Mouse (Mus musculus) kidney, embryonic 16.5 days (tissue): Measurements from ENCODE around the gene Cenph. TPM values are rescaled to one million over a fixed set of nuclear protein-coding genes. Genes with fewer than 3 reads are reported as not detected.
"Not testable (repeated sequence)": the region's sequence is repeated elsewhere in the genome, so short reads cannot be mapped to it uniquely, and the experiment has no call there.

ENCODE experiments used
- ATAC-seq: fragments of 200-750 bp; cut with Nextera tagmentation; 2 replicates; pipeline ENCODE4 v1.8.0; 2017; ENCODE audit warnings: moderate TSS enrichment; ENCODE audit not compliant: low FRiP score, low TSS enrichment
- H3K27ac ChIP-seq: fragments of 300-500 bp; sonication (generic); 2 replicates; pipeline ENCODE4 v1.5.1; 2014; ENCODE audit warnings: low read length
- H3K27me3 ChIP-seq: fragments of 300-500 bp; sonication (generic); 2 replicates; pipeline ENCODE4 v1.6.1; 2014; ENCODE audit warnings: low read length, control low read depth, mixed read lengths; ENCODE audit not compliant: insufficient read depth
- H3K36me3 ChIP-seq: fragments of 300-500 bp; sonication (generic); 2 replicates; pipeline ENCODE4 v1.6.1; 2014; ENCODE audit warnings: low read length, control low read depth, mixed read lengths; ENCODE audit not compliant: insufficient read depth
- H3K4me1 ChIP-seq: fragments of 300-500 bp; sonication (generic); 2 replicates; pipeline ENCODE4 v1.6.1; 2014; ENCODE audit warnings: low read length, control low read depth, mixed read lengths; ENCODE audit not compliant: insufficient read depth
- H3K4me2 ChIP-seq: fragments of 300-500 bp; sonication (generic); replicated peaks from 2 replicates; pipeline ENCODE4 v1.6.1; 2014; ENCODE audit warnings: low read depth, low read length
- H3K4me3 ChIP-seq: fragments of 300-500 bp; sonication (generic); 2 replicates; pipeline ENCODE4 v1.5.1; 2014; ENCODE audit warnings: mild to moderate bottlenecking, low read length
- H3K9ac ChIP-seq: fragments of 300-500 bp; sonication (generic); replicated peaks from 2 replicates; pipeline ENCODE4 v1.6.1; 2014; ENCODE audit warnings: low read length
- H3K9me3 ChIP-seq: fragments of 300-500 bp; sonication (generic); 2 replicates; pipeline ENCODE4 v1.6.1; 2016; ENCODE audit warnings: low read length, control low read depth
- WGBS: fragments of 180-500 bp; shearing (Covaris S2); extraction: QIAGEN DNeasy Blood & Tissue Kit; methylation state at CpG from one replicate; pipeline ENCODE4 v1.1.7; 2014; 5-methylcytosine and 5-hydroxymethylcytosine counted together
- polyA plus RNA-seq: library from polyadenylated mRNA; unstranded; fragments of >200 nt; fragmentation: Nextera tagmentation; extraction: Ambion mirVana; gene quantifications from 2 replicates; pipeline ENCODE4 v1.2.1, GENCODE M21; 2015

Gene Cenph
- polyA plus RNA-seq, 1 experiment from 2014 or later: 35.6 TPM

DNA sequence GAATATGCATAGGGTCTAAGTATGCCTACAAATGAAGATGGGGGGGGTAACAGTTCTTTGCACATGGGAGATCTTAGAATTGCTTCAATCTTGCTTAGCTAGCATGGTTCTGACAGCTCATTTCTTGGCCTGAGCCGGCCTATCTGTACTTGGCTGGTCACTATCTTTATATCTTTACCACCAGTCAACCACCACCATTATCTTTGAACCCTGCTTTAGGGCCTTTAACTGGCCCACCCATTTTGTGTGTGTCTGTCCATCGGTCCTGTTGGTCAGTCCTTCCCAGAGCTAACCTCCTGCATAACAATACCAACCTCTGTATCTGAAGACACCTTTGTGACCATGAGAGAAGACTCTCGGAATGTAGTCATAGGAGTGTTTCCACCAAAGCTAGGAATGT lies 24.3 kb downstream of the Cenph start:
- no peak overlapping the region for H3K27ac ChIP-seq
- WGBS: 85% methylated on average over 3 of the region's 3 CpGs
- H3K27me3 ChIP-seq: no peaks in the 10 kb centered on the region
- H3K4me3 ChIP-seq: no peak overlapping the region
- H3K9ac ChIP-seq: no peak overlapping the region
- peaks cover 3% of the 10 kb centered on the region; the same call in 1 of the 2 replicates for H3K4me1 ChIP-seq
- H3K9me3 ChIP-seq: no peaks in the 10 kb centered on the region
- ATAC-seq: no peak
- no peak overlapping the region for H3K4me2 ChIP-seq
- H3K36me3 ChIP-seq: no peaks in the 10 kb centered on the region

DNA sequence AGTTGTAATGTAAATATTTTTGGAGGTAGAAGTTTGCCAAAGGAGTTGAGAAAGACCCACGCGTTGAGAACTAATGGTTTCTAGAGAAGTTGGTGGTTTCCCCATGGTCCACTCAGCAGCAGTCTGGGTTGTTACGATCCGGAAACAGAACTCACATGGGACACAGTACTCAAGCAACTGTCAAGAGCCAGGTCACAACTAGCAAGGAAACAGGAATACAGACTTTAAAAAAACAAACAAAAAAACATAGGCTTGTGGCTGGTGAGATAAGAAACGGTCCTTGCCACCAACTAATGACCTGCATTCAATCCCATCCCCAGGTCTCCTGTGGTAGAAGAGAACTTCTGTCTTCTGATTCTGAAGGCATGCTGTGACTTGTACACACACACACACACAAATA lies 24.9 kb downstream of the Cenph start:
- H3K4me3 ChIP-seq: no peak overlapping the region
- 64% methylated on average over 5 of the region's 5 CpGs for WGBS
- H3K27me3 ChIP-seq: no peaks in the 10 kb centered on the region
- H3K9ac ChIP-seq: no peak overlapping the region
- no peak overlapping the region for H3K27ac ChIP-seq
- no peak overlapping the region for H3K4me2 ChIP-seq
- H3K36me3 ChIP-seq: no peaks in the 10 kb centered on the region
- H3K4me1 ChIP-seq: peaks cover 3% of the 10 kb centered on the region; the same call in 1 of the 2 replicates
- no peaks in the 10 kb centered on the region for H3K9me3 ChIP-seq
- ATAC-seq: no peak

DNA sequence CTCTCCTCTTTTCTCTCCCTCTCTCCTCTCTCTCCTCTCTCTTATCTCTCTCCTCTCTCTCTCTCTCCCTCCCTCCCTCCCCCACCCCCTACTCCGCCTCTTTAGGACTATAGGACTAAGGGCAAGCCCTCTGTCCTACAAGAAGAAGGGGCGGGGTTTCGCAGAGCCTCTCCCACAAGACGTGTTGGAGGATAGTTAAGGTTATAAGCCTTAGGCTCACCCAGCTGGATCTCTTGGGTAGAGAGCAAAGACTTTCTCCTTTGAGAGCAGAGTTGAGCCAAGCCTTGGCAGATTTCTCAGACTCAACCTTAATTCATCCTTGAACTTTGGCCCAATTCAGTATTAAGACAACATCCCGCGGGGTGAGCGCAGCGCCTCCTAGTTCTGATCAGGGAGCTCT lies 27.1 kb downstream of the Cenph start:
- Histone ChIP-seq H3K36me3 (no peaks in the 10 kb centered on the region), H3K27ac (no peak overlapping the region), H3K4me3 (no peak overlapping the region), H3K4me1 (peaks cover 8% of the 10 kb centered on the region; the same call in 1 of the 2 replicates), H3K4me2 (no peak overlapping the region), H3K9ac (no peak overlapping the region), H3K9me3 (no peaks in the 10 kb centered on the region), H3K27me3 (no peaks in the 10 kb centered on the region)
- WGBS: 49% methylated on average over 8 of the region's 8 CpGs
- no peak for ATAC-seq

DNA sequence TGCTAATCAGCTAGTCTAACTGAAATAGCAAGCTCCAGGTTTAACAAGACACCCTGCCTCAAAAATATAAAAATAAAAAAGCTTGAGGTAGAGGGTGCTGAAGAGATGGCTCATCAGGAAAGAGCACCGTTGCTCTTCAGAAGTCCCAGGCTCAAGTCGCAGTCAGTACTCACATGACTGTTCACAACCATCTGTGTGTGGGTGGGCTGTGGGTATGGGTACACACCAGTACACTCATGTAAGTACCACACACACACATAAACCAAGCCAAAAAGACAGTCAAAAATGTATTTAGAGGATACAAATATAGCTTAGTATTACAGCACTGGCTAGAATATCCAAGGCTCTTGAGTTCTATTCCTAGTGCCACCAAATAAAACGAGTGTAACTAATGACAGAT lies 29.6 kb downstream of the Cenph start:
- Histone ChIP-seq H3K9me3 (no peaks in the 10 kb centered on the region), H3K27ac (no peak overlapping the region), H3K27me3 (no peaks in the 10 kb centered on the region), H3K36me3 (no peaks in the 10 kb centered on the region), H3K4me2 (no peak overlapping the region), H3K4me3 (no peak overlapping the region), H3K9ac (no peak overlapping the region), H3K4me1 (peaks cover 16% of the 10 kb centered on the region; the same call in 1 of the 2 replicates)
- ATAC-seq: no peak
- 89% methylated on average over 3 of the region's 3 CpGs for WGBS

DNA sequence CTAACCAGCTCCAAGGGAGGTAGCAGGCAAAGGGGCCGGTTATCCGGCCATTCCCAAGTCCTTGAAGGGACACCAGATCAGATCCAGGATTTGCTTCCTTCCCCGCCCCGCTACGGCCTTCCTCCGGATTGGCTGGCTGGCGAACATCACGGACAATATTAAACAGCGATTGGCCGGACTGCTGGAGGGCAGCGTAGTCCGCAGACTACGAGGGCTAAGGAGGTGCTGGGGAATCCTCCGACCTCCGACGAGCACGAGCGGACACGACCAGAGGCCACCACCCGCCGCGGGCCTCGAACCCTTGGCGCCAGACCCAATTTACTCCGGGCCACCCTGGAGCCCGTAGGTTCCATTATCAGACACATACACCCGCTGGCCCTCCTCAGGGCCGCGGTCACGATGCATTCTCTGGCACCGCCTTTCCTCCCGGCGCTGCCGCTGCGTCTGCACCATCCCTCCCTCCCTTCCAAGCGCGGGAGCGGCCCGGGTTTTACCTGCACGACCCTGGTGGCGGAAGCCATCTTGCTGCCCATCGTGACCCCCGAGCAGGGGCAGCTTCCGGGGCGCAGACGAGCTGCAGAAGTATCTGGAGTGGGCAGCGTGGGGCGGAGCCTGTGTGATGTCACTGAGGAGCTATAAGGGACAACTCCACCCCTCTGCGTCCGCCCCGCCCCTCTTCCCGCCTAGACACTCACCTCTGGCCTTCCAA lies 31.5 kb downstream of the Cenph start, which contains the start of gene Mrps36:
Gene Mrps36 (minus strand): TSS at position 624 of the 709 bp plus-strand sequence.
- Histone ChIP-seq H3K9ac (peak within 1 kb of the TSS; percentile 97), H3K4me2 (peak within 1 kb of the TSS; percentile 58), H3K27ac (peak within 1 kb of the TSS; percentile 99), H3K36me3 (no peaks in the 10 kb centered on the region), H3K27me3 (no peaks in the 10 kb centered on the region), H3K4me3 (peak within 1 kb of the TSS; percentile 88), H3K9me3 (no peaks in the 10 kb centered on the region), H3K4me1 (peaks cover 14% of the 10 kb centered on the region; the same call in 1 of the 2 replicates)
- ATAC-seq: peak; percentile 97
- whole genome bisulfite sequencing: under 1% methylated on average over 52 of the region's 52 CpGs

DNA sequence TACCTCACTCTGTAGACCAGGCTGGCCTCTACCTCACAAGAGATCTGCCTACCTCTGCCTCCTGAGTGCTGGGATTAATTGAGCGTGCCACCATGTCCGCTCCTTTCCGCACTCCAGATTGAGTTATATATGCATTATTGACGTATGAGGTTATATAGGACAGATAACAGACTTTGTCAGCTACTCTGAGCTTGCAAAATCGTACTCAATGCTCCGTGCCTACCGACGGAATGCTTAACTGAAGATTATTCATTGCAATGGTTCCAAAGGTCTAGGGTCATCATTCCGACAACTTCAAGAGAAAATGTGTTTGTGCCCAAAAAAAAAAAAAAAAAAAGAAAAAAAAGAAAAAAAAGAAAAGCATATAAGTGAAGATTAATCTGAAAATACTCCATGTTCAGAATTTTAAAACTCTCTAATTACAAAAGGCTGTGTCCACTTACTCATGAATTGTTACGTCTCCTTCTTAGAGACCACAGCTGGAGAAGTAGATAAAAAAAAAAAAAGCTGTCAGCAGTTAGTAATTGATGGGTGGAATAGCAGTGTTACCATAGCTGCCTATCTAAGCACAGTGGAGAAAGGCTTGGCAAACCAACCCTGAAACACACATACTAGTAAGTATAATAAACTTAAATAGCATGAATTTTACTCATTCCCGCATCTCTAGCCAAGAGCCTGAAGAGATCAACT lies 32.2 kb downstream of the Cenph start:
- peak overlapping the region; percentile 88 for H3K4me3 ChIP-seq
- H3K27ac ChIP-seq: peak overlapping the region; percentile 99
- H3K9ac ChIP-seq: peak overlapping the region; percentile 97
- peak overlapping the region; percentile 58 for H3K4me2 ChIP-seq
- WGBS: 58% methylated on average over 11 of the region's 11 CpGs
- peaks cover 14% of the 10 kb centered on the region; the same call in 1 of the 2 replicates for H3K4me1 ChIP-seq
- no peaks in the 10 kb centered on the region for H3K9me3 ChIP-seq
- H3K27me3 ChIP-seq: no peaks in the 10 kb centered on the region
- peaks cover 3% of the 10 kb centered on the region; the same call in 1 of the 2 replicates for H3K36me3 ChIP-seq
- peak; percentile 59 for ATAC-seq

DNA sequence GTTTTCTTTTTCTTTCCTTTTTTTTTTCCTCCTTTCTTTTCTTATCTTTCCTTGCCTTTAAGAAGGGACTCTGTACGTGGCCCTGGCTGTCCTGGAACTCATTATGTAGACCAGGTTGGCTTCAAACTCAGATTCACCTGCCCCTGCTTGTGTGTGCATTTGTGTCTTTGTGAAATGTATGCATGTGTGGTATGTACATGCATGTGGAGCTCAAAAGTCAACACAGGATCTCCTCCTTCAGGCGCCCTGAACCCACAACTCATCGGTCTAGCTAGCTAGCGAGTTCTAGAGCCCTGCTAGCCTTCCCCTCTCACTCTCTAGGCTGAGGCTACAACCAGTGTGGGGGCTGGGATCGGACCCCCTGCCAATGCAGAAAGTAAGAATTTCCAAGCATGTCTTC lies 32.9 kb downstream of the Cenph start:
- no peak for ATAC-seq
- peak overlapping the region; percentile 32 for H3K27ac ChIP-seq
- H3K4me1 ChIP-seq: peaks cover 14% of the 10 kb centered on the region; the same call in 1 of the 2 replicates
- no peak overlapping the region for H3K4me2 ChIP-seq
- no peaks in the 10 kb centered on the region for H3K9me3 ChIP-seq
- peak overlapping the region; percentile 22; the same call in 1 of the 2 replicates for H3K4me3 ChIP-seq
- WGBS: 95% methylated on average over 5 of the region's 5 CpGs
- H3K36me3 ChIP-seq: peaks cover 8% of the 10 kb centered on the region
- H3K9ac ChIP-seq: no peak overlapping the region
- H3K27me3 ChIP-seq: no peaks in the 10 kb centered on the region

DNA sequence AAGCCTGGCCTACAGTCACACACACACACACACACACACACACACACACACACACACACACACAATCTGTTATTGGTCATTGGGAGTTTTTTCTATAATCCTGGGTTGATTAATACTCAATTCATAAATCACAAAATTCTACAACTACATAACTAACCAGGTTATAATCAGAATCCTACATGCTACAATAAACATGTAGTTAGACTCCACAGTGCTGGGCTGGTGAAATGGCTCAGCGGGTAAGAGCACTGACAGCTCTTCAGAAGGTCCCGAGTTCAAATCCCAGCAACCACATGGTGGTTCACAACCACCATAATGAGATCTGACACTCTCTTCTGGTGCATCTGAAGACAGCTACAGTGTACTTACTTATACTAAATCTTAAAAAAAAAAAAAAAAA lies 42.9 kb downstream of the Cenph start:
- Histone ChIP-seq H3K27me3 (no peaks in the 10 kb centered on the region), H3K9ac (no peak overlapping the region), H3K27ac (no peak overlapping the region), H3K9me3 (no peaks in the 10 kb centered on the region), H3K4me2 (no peak overlapping the region), H3K4me3 (no peak overlapping the region), H3K4me1 (peaks cover 10% of the 10 kb centered on the region), H3K36me3 (peaks cover 26% of the 10 kb centered on the region)
- no peak for ATAC-seq
- 92% methylated on average over 2 of the region's 2 CpGs for WGBS

DNA sequence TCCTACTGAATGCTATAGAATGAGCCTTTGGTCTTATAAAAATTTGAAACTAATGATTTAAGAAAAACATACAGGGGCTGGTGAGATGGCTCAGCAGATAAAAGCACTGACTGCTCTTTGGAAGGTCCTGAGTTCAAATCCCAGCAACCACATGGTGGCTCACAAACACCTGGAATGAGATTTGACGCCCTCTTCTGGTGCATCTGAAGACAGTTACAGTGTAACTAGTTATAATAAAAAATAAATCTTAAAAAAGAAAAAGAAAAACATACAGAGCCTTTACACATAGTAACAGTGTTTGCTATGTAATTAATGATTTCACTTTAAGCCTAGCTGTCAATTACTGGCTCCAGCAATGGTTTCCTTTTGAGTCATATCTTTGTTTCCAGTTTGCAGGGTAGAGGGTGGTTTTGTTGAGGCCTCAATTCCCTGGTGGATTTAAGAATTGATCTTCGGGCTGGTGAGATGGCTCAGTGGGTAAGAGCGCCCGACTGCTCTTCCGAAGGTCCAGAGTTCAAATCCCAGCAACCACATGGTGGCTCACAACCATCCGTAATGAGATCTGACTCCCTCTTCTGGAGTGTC lies 44.1 kb downstream of the Cenph start:
- not testable (repeated sequence) for H3K9me3 ChIP-seq, H3K27me3 ChIP-seq, ATAC-seq
- 94% methylated on average over 5 of the region's 6 CpGs for WGBS
- Histone ChIP-seq H3K36me3 (peaks cover 25% of the 10 kb centered on the region), H3K9ac (peak overlapping the region; percentile 91), H3K27ac (peak overlapping the region; percentile 93; the same call in 1 of the 2 replicates), H3K4me1 (peaks cover 10% of the 10 kb centered on the region), H3K4me2 (peak overlapping the region; percentile 58; the same call in 1 of the 2 replicates), H3K4me3 (peak overlapping the region; percentile 69; the same call in 1 of the 2 replicates)
